Mouse (Mus musculus): ENCODE measurements at regions not wholly inside any gene's neighbourhood (a gene's known extent, or its start where the extent isn't known, plus 50 kb on each side); places are given as distances from the start of the nearest gene placed in this dataset.

DNA sequence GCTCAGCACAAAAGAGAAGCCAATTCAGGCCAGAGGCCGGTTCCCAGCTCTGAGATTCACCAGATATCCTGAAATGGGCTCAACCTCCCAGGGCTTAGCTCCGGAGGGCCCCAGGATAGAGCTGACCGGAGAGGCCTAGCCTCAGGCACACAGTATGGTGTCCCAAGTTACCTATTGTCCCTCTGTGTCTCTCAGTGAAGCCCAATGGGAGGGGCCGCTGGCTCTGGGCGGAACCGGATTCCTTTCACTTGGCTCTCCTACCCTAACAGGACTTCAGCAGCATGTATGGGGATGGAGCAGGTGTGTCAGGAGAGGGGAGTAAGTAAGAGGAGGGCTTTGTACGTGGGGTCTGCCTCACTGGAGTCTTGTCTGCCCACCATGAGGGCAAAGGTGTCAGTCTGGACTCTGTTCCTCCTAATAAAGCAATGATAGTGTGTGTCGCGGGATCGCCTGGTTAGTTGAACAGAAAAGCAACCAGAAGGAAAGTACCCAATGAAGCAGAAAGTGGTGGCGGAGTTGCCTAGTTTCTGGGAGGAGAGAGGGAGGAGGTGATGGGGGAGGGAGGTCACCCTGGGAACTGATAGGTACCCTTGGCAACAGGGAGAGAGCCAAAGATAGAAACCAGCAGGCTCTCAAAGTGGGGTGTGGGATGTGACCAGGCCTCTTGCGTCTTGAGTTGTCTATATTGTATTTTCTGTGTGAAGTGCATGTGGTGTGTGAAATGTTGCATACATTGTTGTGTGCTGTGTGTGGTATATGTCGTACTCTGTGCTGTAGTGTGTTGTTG, 74.8 kb upstream of the Podxl start:
- intact Hi-C loops (cut with DNase I), result loop anchor here (1.0 kb wide), 1 partner anchor 113 kb away; no protein-coding TSS in a partner anchor
- DNase-seq (ENCODE audit: extremely low spot score in 1 of 2, low spot score in 2 of 2), result no peak

DNA sequence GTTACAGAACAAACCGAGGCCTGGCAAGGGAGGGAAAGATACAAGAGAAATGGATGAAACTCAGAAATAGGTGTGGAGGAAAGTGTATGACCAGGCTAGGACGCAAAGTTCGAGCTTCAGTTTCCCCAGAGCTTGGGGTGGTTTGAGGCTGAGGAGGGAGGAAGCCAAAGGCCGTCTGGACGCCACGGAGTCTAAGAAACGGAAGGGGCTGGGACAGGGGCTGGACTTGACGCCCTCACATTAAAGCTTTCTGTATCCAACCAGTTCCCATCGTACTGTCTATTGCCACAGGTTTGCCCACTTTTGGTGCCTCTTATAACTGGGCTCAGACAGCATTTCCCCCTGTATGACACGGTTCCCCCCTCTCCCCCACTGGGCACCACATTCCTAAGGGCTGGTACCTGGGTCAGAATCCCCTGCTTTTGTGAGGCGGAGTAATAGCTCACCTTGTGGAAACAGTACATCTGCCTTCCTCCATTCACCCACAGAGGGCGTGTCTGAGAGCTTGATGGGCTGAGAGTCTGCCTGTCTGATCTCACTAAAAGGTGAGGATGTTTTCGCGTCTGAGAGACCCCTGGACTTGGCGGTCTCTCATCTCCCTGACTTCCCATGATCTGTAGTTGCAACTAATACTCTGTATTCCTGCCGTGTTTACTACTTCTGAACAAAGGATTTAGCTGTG, 73.7 kb upstream of the Podxl start:
- DNase-seq (ENCODE audit: extremely low spot score in 1 of 2, low spot score in 2 of 2), result no peak
- intact Hi-C loops (cut with DNase I), result no loop called here

DNA sequence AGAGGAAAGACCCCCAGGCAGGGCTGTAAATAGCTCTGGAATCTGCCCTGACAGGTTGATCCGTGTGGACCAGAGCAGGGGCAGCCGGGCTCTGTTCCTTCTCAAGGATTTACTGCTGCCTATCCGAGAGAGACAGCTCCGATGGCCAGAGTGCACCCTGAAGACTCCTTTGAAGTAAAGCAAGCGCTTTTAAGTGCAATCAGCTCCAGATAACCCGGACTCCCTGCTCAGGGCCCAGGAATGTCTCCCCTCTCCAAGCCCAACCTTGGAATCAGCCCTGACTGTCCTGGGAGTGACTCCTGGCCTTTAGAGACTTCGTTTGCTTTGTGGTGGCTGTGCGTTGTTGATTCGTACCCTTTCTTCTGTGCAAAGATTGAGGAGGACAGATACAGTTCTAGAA, 73.2 kb upstream of the Podxl start:
- intact Hi-C loops (cut with DNase I), result no loop called here
- no peak for DNase-seq (ENCODE audit: extremely low spot score in 1 of 2, low spot score in 2 of 2)

DNA sequence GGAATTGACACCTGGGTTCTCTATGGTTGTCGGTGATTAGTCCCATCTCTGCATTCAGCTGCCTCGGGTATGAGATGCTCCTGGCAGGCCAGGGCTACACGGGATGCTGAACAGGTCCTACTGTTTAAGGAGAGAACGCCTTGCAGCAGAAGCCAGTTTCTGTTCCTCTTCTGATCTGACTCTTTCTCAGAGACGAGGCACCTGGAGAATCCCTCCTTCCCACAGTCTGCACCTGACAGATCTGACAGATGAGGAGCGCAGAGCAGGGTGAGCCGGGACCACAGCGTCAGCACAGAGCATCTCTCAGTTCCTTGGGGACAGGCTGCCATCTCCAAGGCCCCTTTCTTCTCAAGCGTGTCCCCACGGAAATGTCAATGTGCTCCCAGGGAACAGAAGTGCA, 68.7 kb upstream of the Podxl start:
- intact Hi-C loops (cut with DNase I), result no loop called here
- DNase-seq (ENCODE audit: extremely low spot score in 1 of 2, low spot score in 2 of 2), result no peak

DNA sequence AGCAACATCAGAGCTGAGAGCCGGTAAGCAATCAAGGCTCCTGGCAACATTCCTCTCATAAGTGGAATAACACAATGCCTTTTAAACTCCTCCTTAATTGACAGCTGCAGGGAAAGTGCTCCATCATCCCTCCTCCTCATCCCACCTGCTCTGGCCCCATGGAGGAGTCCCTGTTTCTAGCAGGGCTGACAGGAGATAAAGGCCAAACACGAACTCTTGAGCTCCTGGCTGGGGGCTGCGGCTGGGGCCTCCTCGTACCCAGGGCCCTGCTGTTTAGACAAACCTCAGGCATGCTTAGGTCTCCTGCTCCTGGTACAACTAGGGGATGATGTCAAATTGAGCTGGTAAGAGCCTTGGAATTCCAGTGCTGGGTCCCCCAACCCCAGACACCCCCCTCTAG, 66.2 kb upstream of the Podxl start:
- no peak for DNase-seq (ENCODE audit: extremely low spot score in 1 of 2, low spot score in 2 of 2)
- intact Hi-C loops (cut with DNase I), result no loop called here

DNA sequence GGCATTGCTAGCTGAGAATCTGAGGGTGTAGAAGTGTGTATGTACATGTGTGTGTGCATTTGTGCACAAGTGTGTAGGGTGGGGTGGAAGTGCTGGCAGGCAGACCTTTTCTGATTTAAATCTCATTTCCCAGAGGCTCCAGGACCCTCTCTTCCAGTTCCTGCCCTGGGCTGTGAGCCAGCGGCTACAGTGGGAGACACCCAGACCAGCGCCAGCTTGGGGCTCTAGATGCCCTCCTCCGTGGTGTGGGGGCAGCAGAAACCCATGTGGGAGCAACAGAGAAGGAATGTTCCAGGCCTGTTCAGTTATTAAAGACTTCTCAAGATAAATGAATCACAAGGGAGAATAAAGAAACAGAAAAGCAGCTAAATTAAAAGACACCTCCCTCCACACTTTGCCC, 64.1 kb upstream of the Podxl start:
- intact Hi-C loops (cut with DNase I), result no loop called here

DNA sequence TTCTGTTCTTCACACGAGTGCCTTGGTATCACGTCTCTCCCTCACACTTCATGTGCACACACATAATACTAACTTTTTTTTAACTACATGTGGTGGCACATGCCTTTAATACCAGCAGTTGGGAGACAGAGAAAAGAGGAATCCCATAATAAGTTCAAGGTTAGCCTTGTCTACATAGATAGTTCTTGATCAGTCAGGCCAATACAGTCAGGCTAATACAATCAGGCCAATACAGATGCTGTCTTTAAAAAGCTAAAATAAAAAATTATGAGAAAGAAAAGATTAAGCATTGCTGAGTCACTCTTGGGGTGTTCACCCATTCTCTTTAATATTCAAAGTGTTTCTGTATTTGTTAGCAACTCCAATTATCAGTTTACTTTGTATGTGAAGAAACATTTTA, 61.3 kb upstream of the Podxl start:
- DNase-seq (ENCODE audit: extremely low spot score in 1 of 2, low spot score in 2 of 2), result no peak
- intact Hi-C loops (cut with DNase I), result no loop called here

More for the DNA sequence above, 64.1 kb upstream of the Podxl start:
- no peak for DNase-seq (ENCODE audit: extremely low spot score in 1 of 2, low spot score in 2 of 2)

DNA sequence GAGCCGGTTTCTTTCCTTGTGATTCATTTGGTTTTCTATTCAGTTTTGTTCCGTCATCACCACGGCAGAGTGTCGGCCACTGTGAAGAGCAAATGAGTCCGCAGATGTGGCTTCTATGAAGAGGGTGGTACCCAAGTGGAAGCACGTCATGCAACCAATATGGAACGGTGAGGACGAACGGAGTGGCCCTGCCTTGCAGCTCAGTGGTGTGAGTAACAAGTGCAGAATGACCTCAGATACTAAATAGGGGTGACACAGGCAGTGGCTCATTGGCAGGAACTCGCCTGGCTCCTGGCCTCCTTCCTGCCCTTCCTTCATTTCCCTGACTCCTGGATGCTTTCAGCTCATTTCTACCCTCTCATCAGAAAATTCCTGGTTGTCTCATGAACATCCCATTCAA, 60.6 kb upstream of the Podxl start:
- no peak for DNase-seq (ENCODE audit: extremely low spot score in 1 of 2, low spot score in 2 of 2)
- intact Hi-C loops (cut with DNase I), result no loop called here

DNA sequence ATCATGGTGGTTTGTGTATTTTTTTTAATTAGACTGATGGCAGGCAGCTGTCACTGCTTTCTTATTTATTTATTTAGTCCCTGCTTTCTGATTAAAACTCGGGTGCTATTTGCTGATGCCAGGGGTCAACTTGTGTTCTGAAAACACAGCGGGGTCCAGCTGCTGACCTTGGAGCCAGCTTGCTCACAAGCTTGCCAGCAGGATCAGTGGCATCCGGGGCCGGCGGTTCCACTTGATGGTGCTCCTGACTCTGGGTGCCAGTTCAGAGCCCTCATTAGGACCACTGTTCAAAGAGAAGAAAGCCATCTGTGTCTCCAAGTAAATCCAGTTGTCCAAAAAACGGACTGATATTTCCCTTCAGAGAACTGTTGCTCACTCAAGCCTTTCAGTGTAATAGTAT, 57.2 kb upstream of the Podxl start:
- intact Hi-C loops (cut with DNase I), result no loop called here
- no peak for DNase-seq (ENCODE audit: extremely low spot score in 1 of 2, low spot score in 2 of 2)

DNA sequence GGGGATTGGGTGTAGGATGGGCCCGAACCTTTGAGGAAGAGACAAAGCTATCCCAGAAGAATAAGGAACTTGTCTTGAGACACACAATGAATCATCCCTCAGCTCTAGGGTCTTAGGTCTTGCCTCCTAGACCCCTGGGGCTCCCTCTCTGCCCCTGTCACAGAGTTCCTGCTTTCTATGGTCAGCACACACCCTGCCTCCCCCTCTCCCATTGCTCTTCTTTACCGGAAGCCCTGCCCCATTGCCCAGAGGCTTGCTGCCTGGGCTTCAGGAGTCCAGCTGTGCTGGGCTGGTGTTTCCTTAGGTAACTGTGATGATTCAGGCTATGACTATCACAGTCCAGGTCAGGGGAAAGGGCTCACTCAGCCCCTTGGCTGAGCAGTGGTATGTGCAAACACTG, 55.1 kb upstream of the Podxl start:
- intact Hi-C loops (cut with DNase I), result no loop called here
- no peak for DNase-seq (ENCODE audit: extremely low spot score in 1 of 2, low spot score in 2 of 2)

DNA sequence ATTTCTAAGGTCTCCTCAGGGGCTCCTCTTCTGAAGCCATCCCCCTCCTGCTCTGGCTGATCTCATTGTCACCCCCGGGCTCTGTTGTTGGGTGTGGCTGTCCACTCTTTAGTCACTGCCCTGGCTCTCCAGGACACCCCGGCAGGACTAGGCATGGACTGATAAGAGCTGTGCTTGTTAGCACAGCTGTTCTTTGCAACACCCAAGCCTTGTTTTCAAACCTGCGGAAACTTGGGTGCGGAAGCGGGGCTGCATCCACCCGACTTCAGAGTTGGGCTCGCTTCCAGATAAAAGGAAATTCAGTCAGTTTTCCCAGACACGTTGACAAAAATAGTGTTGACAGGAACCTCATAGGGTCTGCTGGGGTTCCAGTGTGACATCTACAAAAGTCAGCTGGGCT, 53.6 kb upstream of the Podxl start:
- peak in 1 of 2 experiments; percentile 79 for DNase-seq (ENCODE audit: extremely low spot score in 1 of 2, low spot score in 2 of 2)
- intact Hi-C loops (cut with DNase I), result no loop called here

DNA sequence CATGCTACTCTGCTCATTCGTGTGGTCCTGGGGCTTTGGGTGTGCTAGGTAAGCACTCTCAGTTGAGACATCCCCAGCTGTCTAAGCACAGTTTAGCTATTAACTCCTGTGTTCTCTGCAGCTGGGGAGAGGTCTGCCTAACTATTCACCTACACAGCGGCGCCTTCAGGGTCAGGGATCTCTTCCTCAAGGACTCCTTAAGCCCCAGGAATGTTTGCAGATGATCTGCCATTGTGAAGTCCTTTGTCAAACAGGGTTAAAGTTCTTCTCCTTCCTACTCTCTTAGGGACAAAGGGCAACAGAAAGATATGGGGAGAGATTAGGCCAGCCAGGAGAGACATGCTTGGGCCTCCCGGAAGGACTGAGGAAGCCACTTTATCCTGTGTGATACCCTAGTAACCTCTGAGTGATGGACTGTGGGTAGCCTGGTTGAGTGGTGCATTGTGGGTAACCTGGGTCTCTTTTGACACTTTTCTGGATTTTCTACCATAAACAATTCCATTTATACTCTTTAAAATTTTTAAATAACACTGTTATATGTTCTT, 51.7 kb upstream of the Podxl start:
- intact Hi-C loops (cut with DNase I), result no loop called here

DNA sequence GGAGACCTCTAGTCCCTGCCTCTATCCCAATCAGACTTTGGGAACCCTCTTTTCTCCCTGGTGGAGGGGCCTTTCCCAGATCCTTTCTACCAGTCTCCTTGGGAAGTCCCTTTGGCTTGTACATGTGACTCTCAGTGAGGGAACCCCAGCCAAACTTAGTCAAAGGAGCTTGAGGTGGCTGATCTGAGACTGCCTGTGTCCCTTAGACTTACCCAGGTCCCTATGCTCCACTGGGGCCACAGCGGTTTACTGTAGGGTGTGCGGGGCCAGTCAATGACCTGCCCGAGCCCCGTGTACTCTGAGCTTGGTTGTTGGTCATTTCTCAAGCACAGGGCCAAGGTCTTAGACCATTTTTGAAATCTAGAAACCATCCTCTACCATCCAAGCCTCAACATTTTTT, 50.8 kb upstream of the Podxl start:
- intact Hi-C loops (cut with DNase I), result no loop called here
- no peak for DNase-seq (ENCODE audit: extremely low spot score in 1 of 2, low spot score in 2 of 2)

More for the DNA sequence above, 51.7 kb upstream of the Podxl start:
- no peak for DNase-seq (ENCODE audit: extremely low spot score in 1 of 2, low spot score in 2 of 2)

DNA sequence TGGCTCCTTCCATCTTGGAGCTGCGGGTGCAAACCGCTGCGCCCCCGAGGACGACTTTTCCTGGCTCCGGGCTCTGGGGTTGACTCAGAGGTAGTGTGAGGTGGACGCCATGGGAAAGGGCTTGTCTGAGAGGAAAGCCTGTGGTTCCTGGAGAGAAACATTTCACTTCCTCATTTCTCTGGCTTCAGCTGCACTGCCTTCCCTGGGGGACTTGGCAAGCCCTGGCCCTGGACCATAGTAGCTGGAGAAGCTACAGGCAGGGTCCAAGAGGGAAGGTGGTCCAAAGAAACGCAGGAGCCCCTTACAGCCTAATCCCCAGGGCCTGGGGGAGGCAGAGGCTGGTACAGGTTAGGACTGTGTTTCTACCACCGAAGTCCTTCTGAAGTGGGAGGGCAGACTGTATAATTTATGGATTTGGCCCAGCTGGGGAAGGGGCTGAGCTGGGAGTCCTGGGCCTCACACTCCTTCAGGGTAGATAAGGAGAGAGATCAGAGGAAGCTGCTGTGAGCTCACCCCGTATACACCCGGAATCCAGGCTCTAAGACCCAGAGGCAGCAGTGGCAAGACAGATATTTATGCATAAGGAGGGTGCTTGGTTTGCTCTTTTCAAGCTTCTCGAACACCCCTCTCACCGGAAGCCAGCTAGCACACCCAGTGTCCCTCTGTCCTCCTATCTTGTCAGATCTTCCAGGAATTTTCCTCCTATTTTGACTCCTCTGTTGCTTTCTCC, 50.0 kb upstream of the Podxl start:
- intact Hi-C loops (cut with DNase I), result no loop called here
- DNase-seq (ENCODE audit: extremely low spot score in 1 of 2, low spot score in 2 of 2), result peak in 1 of 2 experiments; percentile 60

Data from left cerebral cortex, postnatal 10 days (tissue).